12 mouse cellular contexts compared by ENCODE assay signal in the genomic region with DNA sequence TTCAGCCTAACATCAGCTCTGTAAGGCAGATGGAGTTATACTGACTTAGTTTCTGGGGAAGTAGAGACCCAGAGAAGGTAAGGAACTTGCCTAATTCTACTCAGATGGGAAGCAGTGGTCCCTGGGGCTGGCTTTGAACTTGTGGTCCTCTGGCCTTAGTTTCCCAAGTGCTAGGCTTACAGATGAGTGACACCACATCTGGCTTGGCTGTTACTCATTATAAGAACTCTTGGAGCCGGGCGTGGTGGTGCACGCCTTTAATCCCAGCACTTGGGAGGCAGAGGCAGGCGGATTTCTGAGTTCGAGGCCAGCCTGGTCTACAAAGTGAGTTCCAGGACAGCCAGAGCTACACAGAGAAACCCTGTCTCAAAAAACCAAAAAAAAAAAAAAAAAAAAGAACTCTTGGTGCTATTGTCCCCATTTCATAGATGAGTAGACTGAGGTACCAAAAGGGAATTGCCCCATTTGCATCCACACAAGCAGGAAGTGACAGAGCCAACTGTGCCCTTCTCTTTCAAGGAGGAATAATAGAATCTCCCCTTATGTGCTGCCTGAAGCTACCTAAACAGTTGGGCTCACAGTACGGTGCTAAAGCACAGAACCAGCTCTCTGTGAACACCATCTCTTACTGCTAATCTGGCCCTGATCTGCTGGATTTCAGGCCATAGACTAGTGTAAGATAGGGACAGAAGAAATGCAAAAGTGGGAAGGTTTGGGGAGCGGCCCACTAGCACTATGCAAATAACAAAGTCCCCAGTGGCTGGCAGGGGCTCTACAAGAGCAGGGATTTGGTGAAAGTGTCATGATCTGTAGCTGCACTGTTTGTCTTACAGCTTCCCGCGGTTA. TPM values are rescaled to one million over a fixed set of nuclear protein-coding genes. Genes with fewer than 3 reads are reported as not detected.
DNase-seq lines count a peak whose midpoint lies in the region; ATAC-seq lines count a peak whose summit lies in the region.
"Had no signal": no experiment of that assay in that cellular context is flagged by ENCODE, and none has a peak within 500 bp of the region (broad histone marks: within the 10 kb centered on the region; RNA-seq: fewer than 3 reads in every experiment).

No protein-coding gene starts in this region.

- 65% methylated on average over 8 of the region's 9 CpGs for WGBS in kidney, embryonic 16.5 days
- WGBS in intestine, embryonic 14.5 days: 61% methylated on average over 9 of the region's 9 CpGs

- no peak for DNase-seq in kidney, postnatal 25 days
- peak; percentile 36 for DNase-seq in R1 (ENCODE audit: low read depth, low spot score)
- DNase-seq in intestine, embryonic 14.5 days (ENCODE audit: low spot score): no peak
- peak; percentile 17 for DNase-seq in mesoderm, embryonic 11.5 days (ENCODE audit: low read depth, low spot score)
- no peak for DNase-seq in thymus, postnatal 10 days (ENCODE audit: low spot score in 2 of 2)
- no peak for DNase-seq in spleen, adult 12 weeks (ENCODE audit: low spot score)
- DNase-seq: cerebellum, adult 11 months; forebrain, postnatal 0 days; thymus, postnatal 4 days had no signal

- H3K27ac ChIP-seq in kidney, embryonic 16.5 days (ENCODE audit: low read length): peak overlapping the region; percentile 39; the same call in 1 of the 2 replicates
- H3K27ac ChIP-seq in intestine, embryonic 14.5 days (ENCODE audit: low read depth): peak overlapping the region; percentile 67

- 0 out of 2 replicates have a peak overlapping the region, but pooled peaks have one; percentile 18 for H3K4me3 ChIP-seq in kidney, embryonic 16.5 days (ENCODE audit: low read length)
- no peak overlapping the region for H3K4me3 ChIP-seq in intestine, embryonic 14.5 days (ENCODE audit: low read depth, low read length)

- H3K9ac ChIP-seq in kidney, embryonic 16.5 days (replicated peaks; ENCODE audit: low read length): peak overlapping the region; percentile 43
- H3K9ac ChIP-seq in intestine, embryonic 14.5 days (ENCODE audit: low read length): no peak overlapping the region
- H3K9ac ChIP-seq: forebrain, postnatal 0 days had no signal

- no peaks in the 10 kb centered on the region for H3K9me3 ChIP-seq in kidney, embryonic 16.5 days (ENCODE audit: low read length)
- H3K9me3 ChIP-seq in intestine, embryonic 14.5 days (ENCODE audit: control insufficient read depth, low read length): no peaks in the 10 kb centered on the region

- H3K36me3 ChIP-seq in kidney, embryonic 16.5 days (ENCODE audit: insufficient read depth, low read length): no peaks in the 10 kb centered on the region
- H3K36me3 ChIP-seq in intestine, embryonic 14.5 days (ENCODE audit: control insufficient read depth, insufficient read depth, low read length): no peaks in the 10 kb centered on the region

- no peaks in the 10 kb centered on the region for H3K27me3 ChIP-seq in kidney, embryonic 16.5 days (ENCODE audit: insufficient read depth, low read length)
- H3K27me3 ChIP-seq in intestine, embryonic 14.5 days (replicated peaks; ENCODE audit: control insufficient read depth, insufficient read depth, low read length): no peaks in the 10 kb centered on the region

- peak overlapping the region; percentile 45 for H3K4me2 ChIP-seq in kidney, embryonic 16.5 days (replicated peaks; ENCODE audit: low read depth, low read length)
- peak overlapping the region; percentile 39 for H3K4me2 ChIP-seq in intestine, embryonic 14.5 days (ENCODE audit: low read length)

- peaks cover 6% of the 10 kb centered on the region for H3K4me1 ChIP-seq in kidney, embryonic 16.5 days (ENCODE audit: insufficient read depth, low read length)
- H3K4me1 ChIP-seq in intestine, embryonic 14.5 days (replicated peaks; ENCODE audit: control insufficient read depth, insufficient read depth, low read length): peaks cover 10% of the 10 kb centered on the region

- no peak; the same call in 1 of the 2 replicates for ATAC-seq in kidney, embryonic 16.5 days (ENCODE audit: low FRiP score, low TSS enrichment)
- peak; percentile 72 for ATAC-seq in intestine, embryonic 14.5 days (replicated peaks; ENCODE audit: low FRiP score, low TSS enrichment, low read depth)
- ATAC-seq in monocyte, adult 5-6 weeks (replicated peaks; ENCODE audit: insufficient number of reproducible peaks, low FRiP score, low TSS enrichment, poor library complexity, severe bottlenecking): no peak
- ATAC-seq: forebrain, postnatal 0 days; inflammation-experienced regulatory T-cells, adult 6 months had no signal

RNA-seq across cellular contexts. Expression of gene Abcc6, which starts 0.6 kb away (rescaled TPM):
- 0.66 and 0.87 TPM in 2 replicates for polyA plus RNA-seq in kidney, embryonic 16.5 days (2015; fragmentation: Nextera tagmentation; extraction: Ambion mirVana)
- polyA plus RNA-seq in intestine, embryonic 14.5 days (2014; fragmentation: Nextera tagmentation; extraction: Ambion mirVana): 1.5 and 2.4 TPM in 2 replicates
- total RNA-seq in monocyte, adult 5-6 weeks (2017): not detected in 3 replicates
- polyA plus RNA-seq: inflammation-experienced regulatory T-cells, adult 6 months had no signal

RNA-seq across cellular contexts. Expression of gene Nomo1, which starts 4.0 kb away (rescaled TPM):
- 43.3 and 44.4 TPM in 2 replicates for polyA plus RNA-seq in kidney, embryonic 16.5 days (2015; fragmentation: Nextera tagmentation; extraction: Ambion mirVana)
- polyA plus RNA-seq in intestine, embryonic 14.5 days (2014; fragmentation: Nextera tagmentation; extraction: Ambion mirVana): 39.3 and 48.2 TPM in 2 replicates
- 14.2 to 34.6 TPM (median 17.8 TPM) in 3 replicates for total RNA-seq in monocyte, adult 5-6 weeks (2017)

Comparison
In these comparisons a context has a peak if more than half of its experiments do, and no peak if none do; other contexts are left out.
1. DNase-seq: peak in R1 (single experiment) and mesoderm, embryonic 11.5 days (single experiment); none in kidney, postnatal 25 days (0 of 2), intestine, embryonic 14.5 days (single experiment), thymus, postnatal 10 days (0 of 2) and spleen, adult 12 weeks (single experiment).